Mouse (Mus musculus) embryo, embryonic 10.5 days (tissue): ENCODE measurements around the gene Cyb5r3.
A peak's percentile ranks its signal among the peaks of the same experiment; 100 is the strongest.

Experiments
- DNase-seq: peaks from one replicate; pipeline ENCODE4 v3.0.0-alpha.2; 2015; ENCODE audit warnings: low spot score

The Cyb5r3 gene

DNA sequence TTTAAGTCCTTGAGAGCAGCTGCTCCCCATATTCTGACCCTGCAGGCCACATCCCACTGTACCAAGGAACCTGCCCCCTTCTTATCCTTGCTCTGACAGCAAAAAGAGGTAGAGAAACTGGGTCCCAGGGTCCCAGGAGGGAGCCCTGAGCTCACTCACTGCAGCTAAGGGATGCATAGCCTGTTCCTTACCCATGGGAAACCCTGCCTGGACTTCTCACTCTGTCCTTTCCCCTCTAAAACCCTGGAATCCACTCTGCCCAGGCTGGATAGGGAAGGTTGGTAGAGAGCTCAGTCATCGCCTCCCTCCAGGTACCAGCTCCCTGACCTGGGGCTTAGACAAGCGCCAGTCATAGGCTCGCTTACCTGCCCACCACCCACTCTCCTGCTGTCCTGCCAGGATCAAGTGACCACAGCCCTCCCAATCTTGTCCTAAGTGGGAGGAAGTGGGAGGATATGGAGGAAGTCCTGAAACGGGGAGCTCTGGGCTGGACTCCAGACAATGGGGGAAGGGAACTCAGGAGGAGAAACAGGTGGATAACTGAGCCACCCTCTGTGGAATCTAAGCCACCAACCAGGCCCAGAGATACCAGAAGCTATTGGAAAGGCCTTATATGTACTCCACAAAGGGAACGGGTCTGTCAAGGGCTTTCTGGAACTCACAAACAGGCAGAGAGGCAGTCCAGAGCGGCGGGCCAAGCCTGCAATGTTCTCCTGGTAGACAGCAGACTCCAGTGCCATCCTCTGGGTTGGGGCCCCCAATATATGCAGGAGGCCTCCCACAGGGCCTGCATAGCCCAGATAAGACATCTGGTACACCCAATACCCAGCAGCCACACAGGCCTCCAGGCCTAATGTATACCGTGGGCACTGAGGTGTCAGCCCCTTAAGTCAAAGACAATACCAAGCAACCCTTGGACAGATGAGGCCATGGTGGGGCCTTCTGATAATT, 2.3 kb downstream of the Cyb5r3 start:
- no peak for DNase-seq

DNA sequence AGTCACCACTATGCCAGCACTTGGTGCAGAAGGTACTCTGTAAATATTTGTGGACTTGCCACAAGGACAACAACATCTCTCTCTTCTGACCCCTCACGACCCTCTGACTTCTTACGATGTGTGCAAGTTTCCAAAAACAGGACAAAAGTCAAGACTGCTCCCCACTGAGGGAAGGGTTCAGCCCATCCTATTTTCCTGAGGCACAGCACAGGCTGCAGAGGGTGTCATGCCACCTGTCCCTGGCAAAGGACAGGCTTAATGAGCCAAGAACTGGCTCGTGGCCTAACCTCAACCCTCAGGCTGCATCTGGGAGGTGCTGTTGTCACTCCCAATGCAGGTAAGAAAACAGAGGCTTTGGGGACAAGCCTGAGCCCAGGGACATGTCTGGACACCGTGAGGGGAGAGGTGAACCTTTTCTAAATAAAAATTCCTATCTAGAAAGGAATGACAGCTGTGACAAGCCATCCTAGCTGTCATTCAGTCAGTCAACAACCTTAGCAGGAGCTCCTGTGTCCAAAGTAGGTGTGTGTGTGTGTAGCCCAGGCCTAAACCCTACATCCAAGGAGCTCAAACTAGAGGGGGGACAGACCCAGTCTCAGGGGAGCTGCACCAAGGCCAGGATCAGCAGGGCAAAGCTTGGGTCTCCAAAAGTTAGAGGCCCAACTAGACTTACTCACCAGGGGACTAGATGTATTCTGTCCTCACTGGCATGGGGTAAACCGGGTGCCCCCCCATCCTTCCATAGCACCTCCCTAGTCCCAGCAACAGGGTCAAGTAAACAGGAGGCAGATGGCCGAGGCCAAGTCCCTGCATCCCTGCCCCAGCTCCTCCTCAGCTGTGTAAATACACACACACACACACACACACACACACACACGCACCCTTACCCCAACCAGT, 3.3 kb downstream of the Cyb5r3 start:
- DNase-seq, result no peak

DNA sequence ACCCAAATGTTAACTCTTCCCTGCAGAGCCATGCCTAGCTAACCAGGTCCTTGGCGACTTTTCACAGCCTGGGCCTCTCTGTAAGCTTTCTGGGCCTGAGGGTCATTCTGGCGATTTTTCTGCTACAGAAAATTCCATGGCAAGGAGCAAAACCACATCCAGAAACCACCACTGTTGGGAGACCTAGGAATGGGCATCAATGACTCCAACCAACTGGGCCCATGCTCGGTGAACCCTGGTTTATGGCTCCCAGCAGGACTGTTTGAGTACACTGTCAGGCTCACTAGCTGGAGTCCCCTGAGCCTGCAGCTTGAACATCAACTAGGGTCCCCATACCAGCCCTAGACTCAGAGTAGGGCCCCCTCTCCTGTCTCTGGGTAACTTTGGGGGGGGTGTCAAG, 4.1 kb downstream of the Cyb5r3 start:
- no peak for DNase-seq

DNA sequence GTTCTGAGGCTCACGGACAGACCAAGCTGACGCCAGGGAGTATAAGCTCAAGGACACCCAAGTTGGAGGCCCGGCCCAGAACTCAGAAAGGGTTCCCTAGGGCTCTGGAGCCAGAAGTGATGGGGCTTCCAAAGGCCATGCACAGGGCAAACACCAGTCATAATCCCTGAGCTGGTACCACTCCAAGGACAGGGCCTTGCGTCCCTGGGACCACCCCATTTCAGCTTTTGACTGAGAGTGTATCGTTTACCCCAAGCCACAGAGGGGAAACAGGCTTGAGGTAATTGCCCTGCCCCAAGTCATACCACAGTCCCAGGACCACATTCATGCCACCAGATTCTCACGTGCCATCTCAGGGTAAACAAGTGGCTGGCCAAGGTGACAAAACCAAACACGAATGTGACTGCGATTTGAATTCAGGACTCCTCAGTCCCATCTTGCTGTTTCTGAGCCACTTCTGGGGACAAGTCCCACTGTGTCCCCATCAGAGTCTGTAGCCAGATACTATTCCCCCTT, 4.8 kb downstream of the Cyb5r3 start:
- DNase-seq, result no peak

DNA sequence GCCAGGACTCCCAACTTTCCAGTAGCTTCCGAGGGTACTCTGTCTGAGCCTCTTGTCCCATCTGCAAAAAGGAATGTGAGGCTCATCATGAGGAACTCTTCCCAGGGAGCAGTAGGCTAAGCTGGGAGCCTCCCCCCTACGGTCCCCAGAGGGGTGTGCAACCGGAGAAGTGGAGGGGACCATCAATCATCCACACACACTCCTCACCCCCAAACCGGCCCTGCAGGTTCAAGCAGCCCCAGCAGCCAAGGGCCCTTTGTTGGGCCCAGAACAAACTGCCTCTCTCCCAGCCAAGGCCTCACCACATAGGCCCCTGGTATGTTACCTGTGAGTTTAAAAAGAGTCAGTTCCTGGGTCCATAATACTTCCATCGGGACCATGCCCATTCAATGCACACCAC, 5.3 kb downstream of the Cyb5r3 start:
- DNase-seq, result no peak

DNA sequence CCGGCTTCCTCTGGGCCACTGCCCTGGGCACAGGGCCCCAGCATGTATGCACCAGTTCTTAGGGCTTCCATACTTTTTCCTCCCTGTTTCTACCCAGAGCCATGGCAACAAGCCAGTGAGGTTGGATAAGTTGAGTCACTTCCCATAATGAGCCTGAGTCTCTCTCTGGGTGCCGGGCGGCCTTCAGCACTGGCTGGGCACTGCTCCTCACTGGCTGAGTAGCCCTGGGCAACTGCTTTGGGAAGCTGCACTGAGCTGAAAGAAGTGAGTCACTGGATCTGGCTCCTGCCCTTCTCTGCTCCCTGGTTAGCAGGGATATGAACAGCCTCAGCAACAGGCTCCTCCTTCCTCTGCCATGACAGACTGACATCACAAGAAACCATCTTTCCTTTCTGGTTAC, 5.8 kb downstream of the Cyb5r3 start:
- no peak for DNase-seq

DNA sequence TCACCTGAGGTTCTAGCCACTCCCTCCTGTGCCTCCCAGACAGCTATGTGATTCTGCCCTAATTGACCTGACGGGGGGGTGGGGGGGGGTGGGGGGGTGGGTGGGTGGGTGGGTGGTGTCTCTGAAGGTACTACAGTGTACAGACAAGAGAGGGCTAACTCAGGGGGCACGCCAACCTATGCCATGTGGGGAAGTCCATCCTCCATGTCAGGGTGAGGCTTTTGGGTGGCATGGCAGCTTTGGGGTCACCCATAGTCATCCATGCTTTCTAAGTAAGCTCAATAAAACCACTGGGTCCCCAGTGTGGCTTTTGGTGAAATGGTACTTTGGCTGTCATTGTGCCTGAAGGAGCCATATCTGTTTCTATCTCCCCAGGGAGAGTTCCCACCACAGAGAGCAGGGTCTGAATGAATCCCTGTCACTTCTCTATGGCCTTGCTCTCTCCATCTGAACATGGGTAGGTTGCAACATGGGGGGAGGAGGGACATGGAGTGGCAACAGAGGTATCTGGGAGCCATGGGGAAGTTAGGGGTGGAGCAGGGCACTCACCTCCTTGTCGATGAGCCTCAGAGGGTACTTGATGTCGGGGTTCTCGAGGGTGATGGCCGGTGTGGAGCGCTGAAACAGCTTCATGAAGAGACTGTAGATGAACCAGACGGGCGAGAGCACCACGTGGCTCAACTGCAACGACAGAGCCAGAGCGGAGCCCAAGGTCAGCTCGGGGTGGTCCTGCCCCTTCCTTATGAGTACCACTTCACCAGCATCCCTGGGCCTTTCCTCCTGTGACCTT, 6.7 kb downstream of the Cyb5r3 start:
- no peak for DNase-seq

DNA sequence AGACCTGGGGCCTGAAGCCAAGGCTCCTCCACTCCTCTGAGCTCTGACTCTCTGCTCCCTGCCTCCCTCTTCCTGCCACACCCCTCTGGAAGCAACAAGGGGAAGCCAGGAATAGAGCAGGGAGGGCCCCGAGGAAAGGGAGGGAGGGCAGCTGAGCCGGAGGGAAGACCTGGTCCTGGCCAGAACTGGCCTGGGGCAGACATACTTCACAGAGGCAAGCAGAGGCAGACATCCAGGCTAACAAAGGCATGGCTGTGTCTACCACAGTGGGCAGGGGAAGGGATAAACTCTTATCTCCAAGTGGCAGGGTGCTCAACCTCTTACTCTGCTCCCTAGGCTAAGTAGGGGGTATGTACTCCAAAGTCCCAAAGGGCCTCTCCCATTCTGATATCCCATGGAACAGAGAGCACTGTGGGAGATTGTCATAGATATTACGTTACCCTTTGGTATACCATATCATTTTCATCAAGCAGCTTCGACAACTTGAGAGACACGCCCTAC, 7.4 kb downstream of the Cyb5r3 start:
- DNase-seq, result no peak

DNA sequence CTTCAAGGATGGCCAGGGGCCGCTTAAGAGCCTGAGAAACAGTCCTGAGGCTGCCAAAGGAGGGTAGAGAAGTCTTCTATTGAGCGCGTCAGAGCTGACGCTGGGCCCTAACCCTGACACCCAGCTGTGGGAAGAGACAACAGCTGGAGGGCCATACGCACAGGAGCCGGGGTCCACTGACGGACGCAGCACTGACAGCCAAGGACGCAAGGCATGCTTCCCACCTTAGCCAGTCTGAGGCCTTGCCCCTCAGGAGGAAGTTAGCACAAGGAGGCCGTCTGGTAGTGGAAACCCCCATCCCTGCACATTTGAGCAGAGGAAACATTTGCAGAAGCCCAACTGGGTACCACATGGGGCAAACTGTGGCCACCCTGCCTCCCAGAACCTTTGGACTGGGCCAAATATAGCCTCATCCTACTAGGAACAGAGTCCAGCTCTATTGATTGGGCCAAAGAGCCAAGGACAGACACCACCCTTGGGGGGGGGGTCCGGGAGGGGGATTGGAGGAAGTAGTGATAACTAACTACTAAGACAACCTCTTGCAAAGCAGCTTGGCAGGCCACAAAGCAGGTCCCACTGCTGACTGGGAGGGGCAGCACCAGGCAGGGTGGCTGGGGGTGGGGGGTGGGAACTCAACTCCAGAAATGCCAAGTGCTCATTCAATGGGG, 9.4 kb downstream of the Cyb5r3 start:
- DNase-seq, result no peak

DNA sequence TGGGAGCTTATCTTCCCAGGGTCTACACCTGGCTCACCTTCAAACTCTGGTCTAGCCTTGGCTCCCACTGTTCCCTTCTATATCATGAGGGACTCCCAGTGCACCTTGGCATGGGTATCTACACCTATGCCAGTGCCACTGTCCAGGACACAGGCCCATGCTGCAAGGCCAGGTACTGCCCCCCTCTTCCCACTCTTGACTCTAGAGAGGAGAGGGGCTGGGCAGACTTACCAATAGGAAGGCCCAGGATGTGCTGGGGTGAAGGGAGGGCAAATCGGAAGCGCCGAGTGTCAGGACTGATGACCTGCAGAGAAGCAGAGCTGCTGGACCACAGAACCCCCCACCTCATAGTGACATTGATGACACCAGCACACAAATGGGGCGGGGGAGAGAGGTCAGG, 10.4 kb downstream of the Cyb5r3 start:
- no peak for DNase-seq

DNA sequence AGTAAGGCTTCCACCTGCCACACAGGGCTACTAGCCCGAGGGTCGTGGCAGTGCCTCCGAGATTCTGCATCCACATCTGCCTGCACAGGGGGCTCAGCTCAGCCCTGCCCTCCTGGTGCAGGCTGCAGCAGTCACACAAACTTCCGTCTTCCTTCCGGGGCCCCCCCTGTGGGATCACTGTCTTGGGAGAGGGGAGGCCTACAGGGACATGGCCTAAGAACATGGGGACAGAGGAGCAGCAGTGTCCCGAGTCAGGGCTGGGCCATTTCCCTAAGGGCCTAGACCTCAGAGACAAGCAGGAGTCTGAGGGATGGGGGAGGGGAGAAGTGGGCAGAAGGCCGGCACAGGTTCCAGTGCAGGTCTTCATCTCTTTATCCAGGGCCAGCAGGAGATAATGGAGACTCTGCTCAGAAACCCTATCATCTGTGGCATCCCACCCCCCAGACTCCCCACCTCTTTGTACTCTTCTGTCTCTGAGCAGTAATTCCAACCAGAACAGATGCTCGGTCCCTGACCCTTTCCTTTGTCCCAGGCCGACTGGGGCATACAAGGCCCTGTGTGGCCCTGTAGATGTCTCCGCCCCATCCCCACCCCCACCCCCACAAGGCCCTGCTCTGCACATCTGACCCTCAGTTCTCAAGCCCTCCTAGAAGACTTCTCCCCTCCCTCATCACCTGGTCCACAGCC, 11.2 kb downstream of the Cyb5r3 start:
- peak; percentile 61 for DNase-seq

DNA sequence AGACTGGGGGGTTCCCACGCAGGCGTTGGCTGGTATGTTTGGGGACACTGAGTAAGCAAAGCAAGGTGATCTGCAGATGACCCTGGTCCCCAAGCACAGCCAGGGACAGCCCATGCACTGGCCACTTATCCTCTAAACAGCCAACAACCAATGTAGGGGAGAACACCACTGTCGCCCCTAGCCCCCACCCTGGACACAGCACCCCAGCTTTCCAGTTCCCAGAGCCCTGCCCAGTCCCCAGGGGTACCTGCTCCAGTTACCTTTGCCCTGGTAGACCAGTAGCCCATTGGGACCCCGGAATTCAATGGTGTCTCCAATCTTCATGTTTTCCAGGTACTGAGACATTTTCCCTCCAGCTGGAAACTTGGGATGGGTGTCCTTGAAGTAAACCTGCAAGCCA, 11.8 kb downstream of the Cyb5r3 start:
- DNase-seq, result no peak

DNA sequence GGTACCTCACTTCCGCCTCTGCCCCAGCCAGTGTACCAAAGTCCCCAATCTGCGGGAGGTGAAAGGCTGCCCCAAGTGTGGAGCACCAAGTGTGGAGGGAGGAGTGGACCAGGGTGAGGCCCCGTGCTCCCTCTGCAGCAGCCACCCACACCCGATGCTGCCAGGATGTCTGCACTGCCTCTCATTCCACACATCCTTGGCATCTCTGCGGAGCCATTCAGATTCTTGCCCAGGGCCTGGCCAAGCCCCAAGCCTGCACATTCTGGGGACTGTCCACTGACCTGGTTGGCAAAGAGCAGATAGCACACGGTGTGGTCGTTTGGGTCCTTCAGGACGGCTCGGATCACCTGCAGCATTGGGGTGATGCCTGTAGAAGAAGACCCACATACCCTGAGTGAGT, 12.6 kb downstream of the Cyb5r3 start:
- DNase-seq, result no peak

DNA sequence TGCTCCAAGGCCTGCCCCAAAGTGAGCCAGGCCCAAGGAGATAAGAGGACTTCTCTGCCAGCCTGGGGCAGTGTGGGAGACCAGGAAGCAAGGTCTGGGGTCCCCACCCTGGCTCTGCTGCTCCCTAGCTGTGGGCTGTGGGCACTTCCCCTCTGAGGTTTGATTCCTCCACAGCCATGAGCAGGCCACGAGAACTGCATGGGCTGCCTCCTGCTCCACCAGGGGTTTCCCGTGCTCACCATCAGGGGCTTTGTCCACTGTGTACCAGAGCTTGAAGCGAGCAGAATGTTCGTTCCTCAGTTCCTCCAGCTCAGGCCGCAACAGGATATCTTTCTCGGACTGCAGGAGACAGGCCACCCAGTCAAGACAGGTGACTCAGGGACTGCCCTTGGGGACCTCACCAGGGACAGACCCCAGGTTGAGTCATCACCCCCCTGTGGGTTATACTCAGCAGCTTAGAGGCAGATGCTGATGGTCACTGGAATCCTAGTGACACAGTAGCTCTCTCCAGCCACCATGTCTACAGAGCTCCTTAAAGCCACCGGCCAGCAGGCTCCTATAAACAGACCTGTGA, 13.7 kb downstream of the Cyb5r3 start:
- DNase-seq, result no peak

DNA sequence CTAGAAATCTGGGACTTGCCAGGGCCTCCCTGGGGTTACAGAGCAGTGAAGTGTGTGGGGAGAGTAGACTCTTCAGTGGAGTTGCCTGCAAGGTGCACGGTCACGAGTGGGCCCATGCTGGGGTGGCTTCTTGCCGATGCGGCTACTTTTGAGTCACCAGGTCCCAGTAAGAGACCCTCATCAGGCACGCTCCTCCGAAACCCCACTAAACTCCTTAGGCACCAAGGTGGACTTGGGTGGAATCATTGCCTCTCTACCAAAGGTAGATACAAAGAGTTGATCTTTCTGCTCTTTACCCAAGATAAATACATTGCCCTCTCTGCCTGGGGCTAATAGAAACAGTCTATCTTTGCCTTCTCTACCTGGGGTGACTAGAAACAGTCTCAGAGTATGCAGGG, 14.7 kb downstream of the Cyb5r3 start:
- no peak for DNase-seq

DNA sequence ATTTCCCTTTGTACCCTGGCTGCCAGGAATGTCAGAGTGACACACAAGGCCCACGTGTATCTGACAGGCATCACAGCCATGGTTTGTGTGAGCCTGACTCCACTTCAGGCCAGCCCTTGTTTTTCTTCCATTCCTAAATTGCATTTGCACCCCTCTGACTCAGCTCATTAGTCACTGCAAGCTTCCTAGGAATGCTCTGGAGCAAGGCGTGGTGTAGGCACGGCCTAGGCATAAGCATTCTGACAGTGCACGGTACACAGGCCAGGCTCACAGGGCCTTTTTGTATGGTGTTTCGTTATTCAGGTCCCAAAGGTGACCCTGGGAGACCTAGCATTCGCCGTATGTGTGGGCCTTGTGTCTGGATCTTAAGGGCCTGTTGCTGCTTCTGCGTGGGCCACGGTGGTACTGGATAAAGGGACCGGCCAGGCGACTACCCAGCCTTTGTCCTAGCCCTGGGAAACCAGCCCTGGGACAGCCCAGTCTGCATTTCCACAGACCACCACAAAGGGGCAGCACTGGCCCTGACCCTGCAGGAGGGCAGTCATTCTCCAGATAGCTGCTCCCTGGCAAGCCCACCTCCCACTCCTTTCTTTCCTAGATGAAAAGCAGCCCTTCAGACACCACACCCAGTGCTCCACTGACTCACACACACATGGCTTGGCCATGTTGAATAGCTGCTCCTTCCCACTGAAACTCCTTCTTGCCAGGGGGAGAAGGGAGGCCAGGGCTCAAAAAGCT, 15.3 kb downstream of the Cyb5r3 start:
- DNase-seq, result peak; percentile 71

DNA sequence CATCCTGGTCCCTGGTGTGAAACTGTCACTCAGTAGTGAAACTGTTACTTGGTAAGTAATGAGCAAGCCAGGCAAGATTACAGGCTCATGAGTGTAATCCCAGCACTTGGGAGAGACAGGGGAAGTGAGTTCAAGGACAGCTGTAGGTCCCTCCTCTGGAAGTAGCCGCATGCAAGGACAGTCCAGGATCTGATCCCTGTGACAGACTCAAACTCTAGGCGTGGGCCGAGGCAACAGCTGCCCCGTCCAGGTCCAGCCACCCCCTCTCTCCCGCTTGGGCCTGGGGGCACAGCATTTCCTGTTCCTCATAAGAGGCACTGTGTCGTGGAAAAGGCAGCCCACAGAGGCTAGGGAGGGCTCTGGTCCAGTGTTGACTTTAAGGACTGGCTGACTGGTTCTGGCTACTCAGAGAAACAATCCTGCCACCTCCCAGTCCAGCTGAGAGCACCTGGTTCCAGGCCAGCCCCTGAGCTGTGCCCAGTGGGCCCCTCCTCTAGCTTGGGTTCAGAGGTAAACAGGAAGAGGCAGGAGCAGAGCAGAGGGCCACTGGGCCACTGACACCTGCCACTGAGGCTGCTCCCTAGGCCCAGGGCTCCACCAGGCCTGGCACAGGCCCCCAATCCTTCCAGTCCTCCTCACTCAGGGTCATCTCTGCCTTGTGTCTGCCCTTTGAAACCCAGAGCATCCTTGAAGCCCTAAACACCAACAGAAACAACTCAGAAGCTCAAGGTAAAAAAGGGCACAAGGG, 16.5 kb downstream of the Cyb5r3 start:
- no peak for DNase-seq

DNA sequence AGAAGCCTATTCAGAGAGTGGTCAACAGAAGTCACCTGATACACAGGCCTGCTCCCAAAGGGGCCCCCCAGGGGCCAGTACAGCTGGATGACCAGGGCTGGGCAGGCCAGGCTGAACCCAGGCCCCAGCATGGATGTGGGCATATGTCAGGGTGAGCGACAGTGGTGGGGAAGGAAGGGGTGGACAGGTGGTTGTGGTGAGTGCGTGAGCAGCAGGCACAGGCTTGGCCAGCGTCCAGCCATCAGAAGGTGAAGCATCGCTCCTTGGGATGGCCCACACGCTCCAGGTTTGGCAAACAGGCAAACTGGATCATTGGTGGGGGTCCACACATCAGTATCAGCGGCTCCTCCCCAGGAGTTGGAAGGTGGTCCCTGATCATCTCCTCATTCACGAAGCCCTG, 18.1 kb downstream of the Cyb5r3 start:
- no peak for DNase-seq

DNA sequence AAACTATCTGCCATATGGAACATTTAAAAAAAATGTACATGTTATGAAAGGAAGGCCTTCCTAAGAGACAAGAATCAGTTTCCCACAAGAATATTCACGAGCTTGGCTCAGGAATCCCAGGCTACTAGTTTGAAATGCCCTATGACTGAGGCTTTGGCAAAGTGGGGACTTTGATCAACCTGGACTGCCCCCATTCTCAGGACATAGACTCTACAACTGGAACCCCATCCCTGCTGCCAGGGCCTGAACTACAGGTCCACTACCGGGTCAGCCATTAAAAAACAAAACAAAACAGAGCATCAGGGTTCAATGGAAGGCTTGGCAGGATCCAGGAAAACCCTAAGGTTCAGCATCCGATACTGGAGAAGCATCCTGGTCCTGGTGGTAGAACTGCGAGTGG, 21.7 kb downstream of the Cyb5r3 start:
- DNase-seq, result no peak
